Mouse (Mus musculus): ENCODE data around the gene Ms4a6d.

GRCm38 (mm10) chr19:11589891-11590449 lies 14.7 kb downstream of the Ms4a6d start:
- TF ChIP-seq POLR2A (IDR thresholded peaks at IDR 0.05; ENCODE audit: low read depth, low read length): no peak
- TF ChIP-seq CTCF (IDR thresholded peaks at IDR 0.05; ENCODE audit: extremely low read depth, insufficient read length, insufficient replicate concordance, low read depth, low read length): no peak

Data from small intestine, adult 2 months (tissue).